Mouse (Mus musculus) C2C12 (cell line): ENCODE data around the gene Ptpn3.

ENCODE experiments used
- CTCF ChIP-seq: IDR thresholded peaks from one replicate; pipeline ENCODE4 v1.5.1; 2011; ENCODE audit not compliant: control insufficient read depth, insufficient read depth, insufficient read length
- USF1 ChIP-seq: IDR thresholded peaks from one replicate; pipeline ENCODE4 v1.6.1; 2011; ENCODE audit warnings: low read depth, mild to moderate bottlenecking, control low read depth, moderate library complexity

GRCm38 (mm10) chr4:57214114-57214513 lies 87.5 kb downstream of the Ptpn3 start:
- TF ChIP-seq CTCF (no peak), USF1 (no peak)
